Mouse (Mus musculus): ENCODE measurements around the gene Pcbp3. TPM values are rescaled to one million over a fixed set of nuclear protein-coding genes. Genes with fewer than 3 reads are reported as not detected.
A peak's percentile ranks its signal among the peaks of the same experiment; 100 is the strongest.

Pcbp3 gene
- polyA plus RNA-seq, 1 experiment from 2014 or later: 103 TPM

GRCm38 (mm10) chr10:76918086-76918485 is 43.6 kb downstream of the Pcbp3 start:
- Histone ChIP-seq H3K4me1 (no peaks in the 10 kb centered on the region), H3K27me3 (replicated peaks) (no peaks in the 10 kb centered on the region), H3K36me3 (no peaks in the 10 kb centered on the region), H3K27ac (replicated peaks) (no peak overlapping the region), H3K4me3 (replicated peaks) (no peak overlapping the region), H3K9me3 (replicated peaks) (no peaks in the 10 kb centered on the region), H3K9ac (replicated peaks) (no peak overlapping the region), H3K4me2 (no peak overlapping the region)
- WGBS: 91% methylated on average over 3 of the region's 3 CpGs
- ATAC-seq (ENCODE audit: low FRiP score): no peak

GRCm38 (mm10) chr10:76906434-76906833 is 55.3 kb downstream of the Pcbp3 start:
- peak; percentile 73 for ATAC-seq (ENCODE audit: low FRiP score)
- no peak overlapping the region for H3K9ac ChIP-seq (replicated peaks)
- no peaks in the 10 kb centered on the region for H3K36me3 ChIP-seq
- peak overlapping the region; percentile 27; the same call in 1 of the 2 replicates for H3K4me2 ChIP-seq
- peaks cover 32% of the 10 kb centered on the region for H3K4me1 ChIP-seq
- no peak overlapping the region for H3K4me3 ChIP-seq (replicated peaks)
- peak overlapping the region; percentile 67 for H3K27ac ChIP-seq (replicated peaks)
- H3K9me3 ChIP-seq (replicated peaks): no peaks in the 10 kb centered on the region
- 57% methylated on average over 10 of the region's 10 CpGs for WGBS
- H3K27me3 ChIP-seq (replicated peaks): no peaks in the 10 kb centered on the region

GRCm38 (mm10) chr10:76905935-76906341 is 55.7 kb downstream of the Pcbp3 start:
- no peaks in the 10 kb centered on the region for H3K36me3 ChIP-seq
- H3K4me2 ChIP-seq: peak overlapping the region; percentile 27; the same call in 1 of the 2 replicates
- no peaks in the 10 kb centered on the region for H3K27me3 ChIP-seq (replicated peaks)
- peaks cover 32% of the 10 kb centered on the region for H3K4me1 ChIP-seq
- no peak for ATAC-seq (ENCODE audit: low FRiP score)
- WGBS: 71% methylated on average over 14 of the region's 14 CpGs
- H3K4me3 ChIP-seq (replicated peaks): no peak overlapping the region
- no peaks in the 10 kb centered on the region for H3K9me3 ChIP-seq (replicated peaks)
- H3K9ac ChIP-seq (replicated peaks): no peak overlapping the region
- H3K27ac ChIP-seq (replicated peaks): peak overlapping the region; percentile 67

- ATAC-seq (ENCODE audit: low FRiP score): no peak
- Histone ChIP-seq H3K9ac (replicated peaks) (no peak overlapping the region), H3K36me3 (no peaks in the 10 kb centered on the region), H3K27ac (replicated peaks) (no peak overlapping the region; the same call in 1 of the 2 replicates), H3K9me3 (replicated peaks) (no peaks in the 10 kb centered on the region), H3K4me1 (peaks cover 32% of the 10 kb centered on the region), H3K4me2 (no peak overlapping the region), H3K4me3 (replicated peaks) (no peak overlapping the region), H3K27me3 (replicated peaks) (no peaks in the 10 kb centered on the region)
- WGBS: 69% methylated on average over 3 of the region's 3 CpGs
Measured at GRCm38 (mm10) chr10:76903694-76904093, 58.0 kb downstream of the Pcbp3 start.

GRCm38 (mm10) chr10:76903099-76903498 is 58.6 kb downstream of the Pcbp3 start:
- H3K27ac ChIP-seq (replicated peaks): no peak overlapping the region; the same call in 1 of the 2 replicates
- no peaks in the 10 kb centered on the region for H3K27me3 ChIP-seq (replicated peaks)
- H3K9ac ChIP-seq (replicated peaks): no peak overlapping the region
- no peaks in the 10 kb centered on the region for H3K9me3 ChIP-seq (replicated peaks)
- 79% methylated on average over 3 of the region's 3 CpGs for WGBS
- no peak overlapping the region for H3K4me3 ChIP-seq (replicated peaks)
- no peak for ATAC-seq (ENCODE audit: low FRiP score)
- H3K4me2 ChIP-seq: no peak overlapping the region
- no peaks in the 10 kb centered on the region for H3K36me3 ChIP-seq
- H3K4me1 ChIP-seq: peaks cover 32% of the 10 kb centered on the region

GRCm38 (mm10) chr10:76902588-76902987 is 59.1 kb downstream of the Pcbp3 start:
- H3K9me3 ChIP-seq (replicated peaks): no peaks in the 10 kb centered on the region
- H3K27me3 ChIP-seq (replicated peaks): no peaks in the 10 kb centered on the region
- H3K4me1 ChIP-seq: peaks cover 32% of the 10 kb centered on the region
- no peaks in the 10 kb centered on the region for H3K36me3 ChIP-seq
- H3K4me2 ChIP-seq: no peak overlapping the region
- no peak overlapping the region for H3K4me3 ChIP-seq (replicated peaks)
- ATAC-seq (ENCODE audit: low FRiP score): 0 out of 2 replicates have a peak, but pooled peaks have one; percentile 25
- WGBS: 22% methylated on average over 6 of the region's 6 CpGs
- H3K27ac ChIP-seq (replicated peaks): no peak overlapping the region
- no peak overlapping the region for H3K9ac ChIP-seq (replicated peaks)

GRCm38 (mm10) chr10:76898428-76898827 is 63.3 kb downstream of the Pcbp3 start:
- Histone ChIP-seq H3K4me1 (peaks cover 8% of the 10 kb centered on the region), H3K27ac (replicated peaks) (no peak overlapping the region), H3K4me2 (no peak overlapping the region), H3K9me3 (replicated peaks) (no peaks in the 10 kb centered on the region), H3K36me3 (no peaks in the 10 kb centered on the region), H3K27me3 (replicated peaks) (no peaks in the 10 kb centered on the region), H3K9ac (replicated peaks) (no peak overlapping the region), H3K4me3 (replicated peaks) (no peak overlapping the region)
- WGBS: 97% methylated on average over 4 of the region's 4 CpGs
- no peak for ATAC-seq (ENCODE audit: low FRiP score)

- Histone ChIP-seq H3K4me2 (no peak overlapping the region), H3K4me3 (replicated peaks) (no peak overlapping the region), H3K27me3 (replicated peaks) (no peaks in the 10 kb centered on the region), H3K4me1 (no peaks in the 10 kb centered on the region), H3K9me3 (replicated peaks) (no peaks in the 10 kb centered on the region), H3K27ac (replicated peaks) (no peak overlapping the region), H3K9ac (replicated peaks) (no peak overlapping the region), H3K36me3 (no peaks in the 10 kb centered on the region)
- WGBS: 95% methylated on average over 2 of the region's 2 CpGs
- no peak for ATAC-seq (ENCODE audit: low FRiP score)
Measured at GRCm38 (mm10) chr10:76891456-76891855, 70.2 kb downstream of the Pcbp3 start.

GRCm38 (mm10) chr10:76883442-76884244 is 78.0 kb downstream of the Pcbp3 start:
- no peaks in the 10 kb centered on the region for H3K27me3 ChIP-seq (replicated peaks)
- 71% methylated on average over 3 of the region's 3 CpGs for WGBS
- H3K9ac ChIP-seq (replicated peaks): no peak overlapping the region
- no peaks in the 10 kb centered on the region for H3K9me3 ChIP-seq (replicated peaks)
- H3K27ac ChIP-seq (replicated peaks): peak overlapping the region; percentile 60
- H3K36me3 ChIP-seq: no peaks in the 10 kb centered on the region
- H3K4me3 ChIP-seq (replicated peaks): no peak overlapping the region
- no peak overlapping the region for H3K4me2 ChIP-seq
- ATAC-seq (ENCODE audit: low FRiP score): no peak
- peaks cover 20% of the 10 kb centered on the region for H3K4me1 ChIP-seq

- H3K9me3 ChIP-seq (replicated peaks): no peaks in the 10 kb centered on the region
- no peaks in the 10 kb centered on the region for H3K36me3 ChIP-seq
- H3K4me1 ChIP-seq: peaks cover 20% of the 10 kb centered on the region
- 49% methylated on average over 17 of the region's 17 CpGs for WGBS
- ATAC-seq (ENCODE audit: low FRiP score): peak; percentile 66
- no peak overlapping the region for H3K4me3 ChIP-seq (replicated peaks)
- no peak overlapping the region for H3K9ac ChIP-seq (replicated peaks)
- no peaks in the 10 kb centered on the region for H3K27me3 ChIP-seq (replicated peaks)
- no peak overlapping the region; the same call in 1 of the 2 replicates for H3K4me2 ChIP-seq
- peak overlapping the region; percentile 60 for H3K27ac ChIP-seq (replicated peaks)
Measured at GRCm38 (mm10) chr10:76882644-76883441, 78.8 kb downstream of the Pcbp3 start.

- Histone ChIP-seq H3K27ac (replicated peaks) (peak overlapping the region; percentile 41), H3K4me1 (peaks cover 20% of the 10 kb centered on the region), H3K27me3 (replicated peaks) (no peaks in the 10 kb centered on the region), H3K9me3 (replicated peaks) (no peaks in the 10 kb centered on the region), H3K36me3 (no peaks in the 10 kb centered on the region), H3K9ac (replicated peaks) (no peak overlapping the region), H3K4me3 (replicated peaks) (no peak overlapping the region), H3K4me2 (no peak overlapping the region)
- 66% methylated on average over 5 of the region's 5 CpGs for WGBS
- ATAC-seq (ENCODE audit: low FRiP score): no peak
Measured at GRCm38 (mm10) chr10:76881900-76882299, 79.8 kb downstream of the Pcbp3 start.

GRCm38 (mm10) chr10:76875310-76875709 is 86.4 kb downstream of the Pcbp3 start:
- Histone ChIP-seq H3K9ac (replicated peaks) (no peak overlapping the region), H3K36me3 (no peaks in the 10 kb centered on the region), H3K4me1 (peaks cover 11% of the 10 kb centered on the region), H3K4me3 (replicated peaks) (no peak overlapping the region), H3K27me3 (replicated peaks) (no peaks in the 10 kb centered on the region), H3K9me3 (replicated peaks) (no peaks in the 10 kb centered on the region), H3K27ac (replicated peaks) (no peak overlapping the region), H3K4me2 (no peak overlapping the region)
- no peak for ATAC-seq (ENCODE audit: low FRiP score)
- WGBS: 80% methylated on average over 6 of the region's 6 CpGs

All from neural tube, embryonic 15.5 days (tissue).